8 mouse cellular contexts compared by ENCODE assay signal in genomic region chr1:66701576-66701940, GRCm38 (mm10). TPM values are rescaled to one million over a fixed set of nuclear protein-coding genes. Genes with fewer than 3 reads are reported as not detected.
A peak's percentile ranks its signal among the peaks of the same experiment; 100 is the strongest.
DNase-seq lines count a peak whose midpoint lies in the region; ATAC-seq and TF ChIP-seq lines count a peak whose summit lies in the region.

No protein-coding gene starts in this region.

- no peaks in the 10 kb centered on the region for H3K9me3 ChIP-seq in heart, embryonic 13.5 days
- H3K9me3 ChIP-seq in intestine, embryonic 14.5 days (ENCODE audit: control insufficient read depth, low read length), result no peaks in the 10 kb centered on the region
- no peaks in the 10 kb centered on the region for H3K9me3 ChIP-seq in midbrain, embryonic 12.5 days

- no peaks in the 10 kb centered on the region for H3K27me3 ChIP-seq in heart, embryonic 13.5 days (replicated peaks)
- no peaks in the 10 kb centered on the region for H3K27me3 ChIP-seq in intestine, embryonic 14.5 days (replicated peaks; ENCODE audit: control insufficient read depth, insufficient read depth, low read length)
- no peaks in the 10 kb centered on the region for H3K27me3 ChIP-seq in midbrain, embryonic 12.5 days

- peak overlapping the region; percentile 88 for H3K4me3 ChIP-seq in heart, embryonic 13.5 days
- peak overlapping the region; percentile 84 for H3K4me3 ChIP-seq in bone marrow macrophage, adult 2 months (ENCODE audit: insufficient read depth, low read length)
- H3K4me3 ChIP-seq in intestine, embryonic 14.5 days (ENCODE audit: low read depth, low read length), result peak overlapping the region; percentile 60
- H3K4me3 ChIP-seq in midbrain, embryonic 12.5 days, result peak overlapping the region; percentile 88

- no peak for ATAC-seq in heart, embryonic 13.5 days (ENCODE audit: extremely low read depth, insufficient number of reproducible peaks, low FRiP score, low TSS enrichment)
- ATAC-seq in intestine, embryonic 14.5 days (replicated peaks; ENCODE audit: low FRiP score, low TSS enrichment, low read depth), result no peak
- no peak for ATAC-seq in midbrain, embryonic 12.5 days (ENCODE audit: low FRiP score, low read depth)

- peaks cover 4% of the 10 kb centered on the region for H3K36me3 ChIP-seq in heart, embryonic 13.5 days
- peaks cover 6% of the 10 kb centered on the region for H3K36me3 ChIP-seq in intestine, embryonic 14.5 days (ENCODE audit: control insufficient read depth, insufficient read depth, low read length)
- 0 out of 2 replicates have a peak, but pooled peaks cover 2% of the 10 kb centered on the region for H3K36me3 ChIP-seq in midbrain, embryonic 12.5 days

- peaks cover 22% of the 10 kb centered on the region for H3K4me1 ChIP-seq in heart, embryonic 13.5 days
- H3K4me1 ChIP-seq in bone marrow macrophage, adult 2 months (ENCODE audit: control insufficient read depth, insufficient read depth, low read length), result peaks cover 15% of the 10 kb centered on the region
- peaks cover 8% of the 10 kb centered on the region; the same call in 1 of the 2 replicates for H3K4me1 ChIP-seq in intestine, embryonic 14.5 days (replicated peaks; ENCODE audit: control insufficient read depth, insufficient read depth, low read length)
- peaks cover 12% of the 10 kb centered on the region for H3K4me1 ChIP-seq in midbrain, embryonic 12.5 days

- TF ChIP-seq POLR2A in bone marrow macrophage, adult 2 months (IDR thresholded peaks at IDR 0.05; ENCODE audit: borderline replicate concordance, low read depth, low read length), result no peak

- peak overlapping the region; percentile 71 for H3K4me2 ChIP-seq in heart, embryonic 13.5 days
- peak overlapping the region; percentile 58 for H3K4me2 ChIP-seq in intestine, embryonic 14.5 days (ENCODE audit: low read length)
- H3K4me2 ChIP-seq in midbrain, embryonic 12.5 days (replicated peaks), result peak overlapping the region; percentile 62

- 29% methylated on average over 2 of the region's 2 CpGs for WGBS in heart, embryonic 13.5 days
- 18% methylated on average over 2 of the region's 2 CpGs for WGBS in intestine, embryonic 14.5 days
- 37% methylated on average over 2 of the region's 2 CpGs for WGBS in midbrain, embryonic 12.5 days

- intact Hi-C loops in left cerebral cortex, postnatal 25 days (cut with DNase I), result loop anchor here (5.0 kb wide), 1 partner anchor 116 kb away; the partner anchor contains the start of gene Kansl1l

- H3K27ac ChIP-seq in heart, embryonic 13.5 days (replicated peaks), result no peak overlapping the region
- H3K27ac ChIP-seq in bone marrow macrophage, adult 2 months (ENCODE audit: insufficient read depth, low read depth, low read length), result peak overlapping the region; percentile 52
- no peak overlapping the region for H3K27ac ChIP-seq in intestine, embryonic 14.5 days (ENCODE audit: low read depth)
- no peak overlapping the region for H3K27ac ChIP-seq in midbrain, embryonic 12.5 days (replicated peaks)

- peak overlapping the region; percentile 92 for H3K9ac ChIP-seq in heart, embryonic 13.5 days
- H3K9ac ChIP-seq in intestine, embryonic 14.5 days (ENCODE audit: low read length), result peak overlapping the region; percentile 61
- H3K9ac ChIP-seq in midbrain, embryonic 12.5 days (replicated peaks), result peak overlapping the region; percentile 87

- TF ChIP-seq CTCF in bone marrow macrophage, adult 2 months (IDR thresholded peaks at IDR 0.05; ENCODE audit: low read depth, low read length), result no peak

- DNase-seq in heart, adult 11 months, result no peak
- DNase-seq in intestine, embryonic 14.5 days (ENCODE audit: low spot score), result no peak
- DNase-seq in left cerebral cortex, postnatal 25 days (ENCODE audit: low spot score in 2 of 2), result no peak
- no peak for DNase-seq in gastrocnemius, adult 8-10 months (ENCODE audit: low spot score in 2 of 2)
- no peak for DNase-seq in gastrocnemius, adult 18-20 months (ENCODE audit: low spot score)

RNA-seq across cellular contexts. Expression of gene Rpe, which starts 0.9 kb away (rescaled TPM):
- polyA plus RNA-seq in heart, embryonic 13.5 days (2015; fragmentation: Nextera tagmentation; extraction: Ambion mirVana), result 26.5 and 27.3 TPM in 2 replicates
- 26.5 and 31.8 TPM in 2 replicates for polyA plus RNA-seq in bone marrow macrophage, adult 2 months (2012; ENCODE audit: insufficient read depth, insufficient read length, missing spikeins)
- 53.3 and 53.4 TPM in 2 replicates for polyA plus RNA-seq in intestine, embryonic 14.5 days (2014; fragmentation: Nextera tagmentation; extraction: Ambion mirVana)
- polyA plus RNA-seq in midbrain, embryonic 12.5 days (2016; fragmentation: Nextera tagmentation; extraction: Ambion mirVana), result 47.9 and 49.9 TPM in 2 replicates
- 10 to 100 TPM; 32.7 to 34.8 TPM for total RNA-seq in left cerebral cortex, postnatal 25 days (2021)
- total RNA-seq in gastrocnemius, adult 8-10 months (2022), result 10 to 100 TPM in 2 of 4 experiments, 1 to 10 TPM in 2; 9.2 to 14.0 (median 10.3) TPM
- 10 to 100 TPM in 1 of 2 experiments, 1 to 10 TPM in 1; 9.6 to 11.0 TPM for total RNA-seq in gastrocnemius, adult 18-20 months (2021)
